Mouse (Mus musculus) hindbrain, embryonic 13.5 days (tissue): ENCODE results near the gene Wasl. TPM values are rescaled to one million over a fixed set of nuclear protein-coding genes. Genes with fewer than 3 reads are reported as not detected.

Experiments
- ATAC-seq: fragments of 200-750 bp; cut with Nextera tagmentation; 2 replicates; pipeline ENCODE4 v1.8.0; 2017; ENCODE audit warnings: moderate TSS enrichment; ENCODE audit not compliant: low FRiP score
- H3K27ac ChIP-seq: fragments of 300-500 bp; sonication (generic); 2 replicates; pipeline ENCODE4 v1.5.1; 2015; ENCODE audit warnings: inconsistent platforms, mild to moderate bottlenecking, moderate library complexity
- H3K27me3 ChIP-seq: fragments of 300-500 bp; sonication (generic); 2 replicates; pipeline ENCODE4 v1.6.1; 2015; ENCODE audit warnings: mild to moderate bottlenecking, inconsistent platforms
- H3K36me3 ChIP-seq: fragments of 300-500 bp; sonication (generic); 2 replicates; pipeline ENCODE4 v1.6.1; 2015; ENCODE audit warnings: mild to moderate bottlenecking, inconsistent platforms
- H3K4me1 ChIP-seq: fragments of 300-500 bp; sonication (generic); replicated peaks from 2 replicates; pipeline ENCODE4 v1.6.1; 2015; ENCODE audit warnings: inconsistent platforms
- H3K4me2 ChIP-seq: fragments of 300-500 bp; sonication (generic); 2 replicates; pipeline ENCODE4 v1.6.1; 2015; ENCODE audit warnings: inconsistent platforms, mild to moderate bottlenecking, moderate library complexity
- H3K4me3 ChIP-seq: fragments of 300-500 bp; sonication (generic); 2 replicates; pipeline ENCODE4 v1.5.1; 2015; ENCODE audit warnings: mild to moderate bottlenecking, inconsistent platforms
- H3K9ac ChIP-seq: fragments of 300-500 bp; sonication (generic); 2 replicates; pipeline ENCODE4 v1.6.1; 2015; ENCODE audit warnings: mild to moderate bottlenecking, inconsistent platforms
- H3K9me3 ChIP-seq: fragments of 300-500 bp; sonication (generic); 2 replicates; pipeline ENCODE4 v1.6.1; 2016; ENCODE audit warnings: inconsistent platforms
- WGBS: fragments of 180-500 bp; shearing (Covaris S2); methylation state at CpG from one replicate; pipeline ENCODE4 v1.1.7; 2015; 5-methylcytosine and 5-hydroxymethylcytosine counted together
- polyA plus RNA-seq: library from polyadenylated mRNA; unstranded; fragments of >200 nt; fragmentation: Nextera tagmentation; extraction: Ambion mirVana; gene quantifications from 2 replicates; pipeline ENCODE4 v1.2.1, GENCODE M21; 2015

Wasl gene
- polyA plus RNA-seq, 1 experiment from 2014 or later: 63.5 TPM

- Histone ChIP-seq H3K4me2 (no peak overlapping the region), H3K4me1 (no peaks in the 10 kb centered on the region), H3K4me3 (no peak overlapping the region), H3K27me3 (no peaks in the 10 kb centered on the region), H3K9me3 (no peaks in the 10 kb centered on the region), H3K36me3 (peaks cover 33% of the 10 kb centered on the region), H3K27ac (no peak overlapping the region), H3K9ac (no peak overlapping the region)
- ATAC-seq: no peak
- 97% methylated on average over 7 of the region's 7 CpGs for WGBS
These were observed 52.6 kb downstream of the Wasl start for GRCm38 (mm10) chr6:24612074-24612755.

- Histone ChIP-seq H3K4me2 (no peak overlapping the region), H3K4me1 (no peaks in the 10 kb centered on the region), H3K27me3 (no peaks in the 10 kb centered on the region), H3K9me3 (no peaks in the 10 kb centered on the region), H3K4me3 (no peak overlapping the region), H3K9ac (no peak overlapping the region), H3K27ac (no peak overlapping the region), H3K36me3 (peaks cover 23% of the 10 kb centered on the region)
- 94% methylated on average over 4 of the region's 4 CpGs for WGBS
- ATAC-seq: no peak
These were observed 54.5 kb downstream of the Wasl start for GRCm38 (mm10) chr6:24610358-24610757.

GRCm38 (mm10) chr6:24609531-24609930 is 55.3 kb downstream of the Wasl start:
- no peak for ATAC-seq
- WGBS: 81% methylated on average over 4 of the region's 4 CpGs

GRCm38 (mm10) chr6:24608682-24609081 is 56.1 kb downstream of the Wasl start:
- no peaks in the 10 kb centered on the region for H3K27me3 ChIP-seq
- no peak for ATAC-seq
- H3K9me3 ChIP-seq: no peaks in the 10 kb centered on the region
- no peak overlapping the region for H3K4me3 ChIP-seq
- H3K4me2 ChIP-seq: no peak overlapping the region
- no peaks in the 10 kb centered on the region for H3K4me1 ChIP-seq
- 86% methylated on average over 3 of the region's 3 CpGs for WGBS
- peaks cover 12% of the 10 kb centered on the region for H3K36me3 ChIP-seq
- H3K27ac ChIP-seq: no peak overlapping the region
- H3K9ac ChIP-seq: no peak overlapping the region

More at GRCm38 (mm10) chr6:24609531-24609930, 55.3 kb downstream of the Wasl start:
- H3K36me3 ChIP-seq: peaks cover 15% of the 10 kb centered on the region
- H3K4me1 ChIP-seq: no peaks in the 10 kb centered on the region
- H3K4me2 ChIP-seq: no peak overlapping the region
- no peak overlapping the region for H3K4me3 ChIP-seq
- no peak overlapping the region for H3K27ac ChIP-seq
- no peaks in the 10 kb centered on the region for H3K9me3 ChIP-seq
- H3K27me3 ChIP-seq: no peaks in the 10 kb centered on the region
- H3K9ac ChIP-seq: no peak overlapping the region

- Histone ChIP-seq H3K4me2 (no peak overlapping the region), H3K27ac (no peak overlapping the region), H3K4me1 (no peaks in the 10 kb centered on the region), H3K27me3 (no peaks in the 10 kb centered on the region), H3K9me3 (no peaks in the 10 kb centered on the region), H3K4me3 (no peak overlapping the region), H3K36me3 (peaks cover 7% of the 10 kb centered on the region), H3K9ac (no peak overlapping the region)
- ATAC-seq: no peak
- WGBS: 77% methylated on average over 4 of the region's 4 CpGs
These were observed 56.7 kb downstream of the Wasl start for GRCm38 (mm10) chr6:24608129-24608528.

- no peak overlapping the region for H3K9ac ChIP-seq
- H3K36me3 ChIP-seq: peaks cover 2% of the 10 kb centered on the region; the same call in 1 of the 2 replicates
- 94% methylated on average over 15 of the region's 15 CpGs for WGBS
- H3K27ac ChIP-seq: no peak overlapping the region
- H3K9me3 ChIP-seq: no peaks in the 10 kb centered on the region
- no peak overlapping the region for H3K4me3 ChIP-seq
- no peak for ATAC-seq
- H3K4me2 ChIP-seq: no peak overlapping the region
- no peaks in the 10 kb centered on the region for H3K4me1 ChIP-seq
- H3K27me3 ChIP-seq: no peaks in the 10 kb centered on the region
These were observed 57.3 kb downstream of the Wasl start for GRCm38 (mm10) chr6:24607531-24607930.

- ATAC-seq: no peak
- Histone ChIP-seq H3K4me2 (no peak overlapping the region), H3K4me3 (no peak overlapping the region), H3K27ac (no peak overlapping the region), H3K9ac (no peak overlapping the region), H3K27me3 (no peaks in the 10 kb centered on the region), H3K36me3 (no peaks in the 10 kb centered on the region), H3K4me1 (no peaks in the 10 kb centered on the region), H3K9me3 (no peaks in the 10 kb centered on the region)
- WGBS: 82% methylated on average over 10 of the region's 10 CpGs
These were observed 58.3 kb downstream of the Wasl start for GRCm38 (mm10) chr6:24606512-24606911.

GRCm38 (mm10) chr6:24605631-24606030 is 59.2 kb downstream of the Wasl start:
- Histone ChIP-seq H3K4me3 (no peak overlapping the region), H3K27me3 (no peaks in the 10 kb centered on the region), H3K9ac (no peak overlapping the region), H3K27ac (no peak overlapping the region), H3K36me3 (no peaks in the 10 kb centered on the region), H3K4me2 (no peak overlapping the region), H3K4me1 (no peaks in the 10 kb centered on the region), H3K9me3 (no peaks in the 10 kb centered on the region)
- no peak for ATAC-seq
- 93% methylated on average over 8 of the region's 8 CpGs for WGBS

- Histone ChIP-seq H3K27ac (no peak overlapping the region), H3K4me1 (no peaks in the 10 kb centered on the region), H3K27me3 (no peaks in the 10 kb centered on the region), H3K9ac (no peak overlapping the region), H3K4me3 (no peak overlapping the region), H3K9me3 (no peaks in the 10 kb centered on the region), H3K36me3 (no peaks in the 10 kb centered on the region), H3K4me2 (no peak overlapping the region)
- ATAC-seq: no peak
- WGBS: 95% methylated on average over 7 of the region's 7 CpGs
These were observed 60.5 kb downstream of the Wasl start for GRCm38 (mm10) chr6:24604289-24604688.

GRCm38 (mm10) chr6:24602993-24603392 is 61.8 kb downstream of the Wasl start:
- 92% methylated on average over 5 of the region's 5 CpGs for WGBS
- Histone ChIP-seq H3K9me3 (no peaks in the 10 kb centered on the region), H3K9ac (no peak overlapping the region), H3K4me1 (no peaks in the 10 kb centered on the region), H3K27ac (no peak overlapping the region), H3K4me2 (no peak overlapping the region), H3K4me3 (no peak overlapping the region), H3K27me3 (no peaks in the 10 kb centered on the region), H3K36me3 (no peaks in the 10 kb centered on the region)
- no peak for ATAC-seq

- Histone ChIP-seq H3K9me3 (no peaks in the 10 kb centered on the region), H3K27me3 (no peaks in the 10 kb centered on the region), H3K9ac (no peak overlapping the region), H3K4me3 (no peak overlapping the region), H3K36me3 (no peaks in the 10 kb centered on the region), H3K27ac (no peak overlapping the region), H3K4me1 (no peaks in the 10 kb centered on the region), H3K4me2 (no peak overlapping the region)
- WGBS: 81% methylated on average over 3 of the region's 3 CpGs
- no peak for ATAC-seq
These were observed 62.5 kb downstream of the Wasl start for GRCm38 (mm10) chr6:24602351-24602750.

- Histone ChIP-seq H3K36me3 (no peaks in the 10 kb centered on the region), H3K27me3 (no peaks in the 10 kb centered on the region), H3K9me3 (no peaks in the 10 kb centered on the region), H3K27ac (no peak overlapping the region), H3K4me1 (no peaks in the 10 kb centered on the region), H3K4me2 (no peak overlapping the region), H3K4me3 (no peak overlapping the region), H3K9ac (no peak overlapping the region)
- 52% methylated on average over 1 of the region's 1 CpGs for WGBS
- ATAC-seq: no peak
These were observed 63.1 kb downstream of the Wasl start for GRCm38 (mm10) chr6:24601668-24602067.

GRCm38 (mm10) chr6:24600726-24601125 is 64.1 kb downstream of the Wasl start:
- no peak for ATAC-seq
- no peak overlapping the region for H3K4me2 ChIP-seq
- no peaks in the 10 kb centered on the region for H3K27me3 ChIP-seq
- H3K36me3 ChIP-seq: no peaks in the 10 kb centered on the region
- H3K9me3 ChIP-seq: no peaks in the 10 kb centered on the region
- H3K4me1 ChIP-seq: no peaks in the 10 kb centered on the region
- H3K9ac ChIP-seq: no peak overlapping the region
- WGBS: 76% methylated on average over 4 of the region's 4 CpGs
- H3K27ac ChIP-seq: no peak overlapping the region
- H3K4me3 ChIP-seq: no peak overlapping the region
